ENCODE assay signal across 14 mouse cellular contexts in the genomic region with DNA sequence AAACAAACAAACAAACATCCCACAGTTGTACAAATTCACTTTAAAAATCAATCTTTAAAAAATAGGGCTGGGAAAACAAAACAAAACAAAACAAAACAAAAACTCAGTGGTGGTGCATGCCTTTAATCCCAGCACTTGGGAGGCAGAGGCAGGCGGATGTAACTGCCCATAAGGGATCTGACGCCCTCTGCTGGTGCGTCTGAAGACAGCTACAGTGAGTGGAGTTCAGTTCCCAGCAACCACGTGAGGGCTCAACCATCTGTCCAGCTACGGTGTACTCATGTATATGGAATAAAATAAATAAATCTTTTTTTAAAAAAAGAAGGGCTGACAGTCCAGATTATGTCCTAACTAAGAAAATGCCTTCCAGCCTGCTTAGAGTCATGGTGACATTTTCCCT. TPM values are rescaled to one million over a fixed set of nuclear protein-coding genes. Genes with fewer than 3 reads are reported as not detected.
DNase-seq lines count a peak whose midpoint lies in the region; ATAC-seq and TF ChIP-seq lines count a peak whose summit lies in the region.
"Had no signal": no experiment of that assay in that cellular context is flagged by ENCODE, and none has a peak within 500 bp of the region (broad histone marks: within the 10 kb centered on the region; RNA-seq: fewer than 3 reads in every experiment).

No protein-coding gene starts in this region.

- H3K4me3 ChIP-seq in lung, adult 2 months (replicated peaks; ENCODE audit: extremely low read depth, low read depth, low read length) = no peak overlapping the region
- no peak overlapping the region for H3K4me3 ChIP-seq in ES-E14 (ENCODE audit: insufficient read depth in 1 of 2, low read depth in 1 of 2, low read length in 2 of 2, poor library complexity in 1 of 2, severe bottlenecking in 1 of 2)
- no peak overlapping the region for H3K4me3 ChIP-seq in midbrain, embryonic 10.5 days
- H3K4me3 ChIP-seq: heart, embryonic 13.5 days; kidney, embryonic 15.5 days; midbrain, embryonic 15.5 days had no signal

- no peaks in the 10 kb centered on the region for H3K4me1 ChIP-seq in lung, adult 2 months (ENCODE audit: control insufficient read depth, insufficient read depth, low read length)
- H3K4me1 ChIP-seq in ES-E14 (ENCODE audit: control insufficient read depth in 2 of 2, insufficient read depth in 2 of 2, low read length in 2 of 2, poor library complexity in 1 of 2) = no peaks in the 10 kb centered on the region
- H3K4me1 ChIP-seq in midbrain, embryonic 10.5 days = no peaks in the 10 kb centered on the region
- H3K4me1 ChIP-seq: heart, embryonic 13.5 days; kidney, embryonic 15.5 days; midbrain, embryonic 15.5 days had no signal

- H3K9ac ChIP-seq in ES-E14 (ENCODE audit: insufficient read depth, low read depth, low read length, poor library complexity, severe bottlenecking) = no peak overlapping the region
- H3K9ac ChIP-seq: heart, embryonic 13.5 days; kidney, embryonic 15.5 days; midbrain, embryonic 15.5 days had no signal

- no peak overlapping the region for H3K27ac ChIP-seq in ES-E14 (ENCODE audit: insufficient read depth, low read depth, low read length, poor library complexity, severe bottlenecking)
- no peak overlapping the region for H3K27ac ChIP-seq in midbrain, embryonic 10.5 days (replicated peaks)
- H3K27ac ChIP-seq: heart, embryonic 13.5 days; kidney, embryonic 15.5 days; midbrain, embryonic 15.5 days had no signal

- H3K9me3 ChIP-seq in ES-E14 (ENCODE audit: control insufficient read depth, insufficient read depth, low read depth, low read length) = no peaks in the 10 kb centered on the region
- no peaks in the 10 kb centered on the region for H3K9me3 ChIP-seq in midbrain, embryonic 10.5 days (replicated peaks)
- H3K9me3 ChIP-seq: heart, embryonic 13.5 days; kidney, embryonic 15.5 days; midbrain, embryonic 15.5 days had no signal

- WGBS in lung, adult 2 months = 68% methylated on average over 5 of the region's 5 CpGs
- WGBS in midbrain, embryonic 10.5 days = 64% methylated on average over 5 of the region's 5 CpGs

- no peak for DNase-seq in lung, adult 2 months
- DNase-seq in lung, postnatal 10 days = no peak
- peak; percentile 35 for DNase-seq in ES-E14 (ENCODE audit: low read depth, low spot score)
- DNase-seq in thymus, postnatal 14 days = peak; percentile 30
- DNase-seq in cerebellum, adult 9-11 months = no peak
- DNase-seq in layer of hippocampus, adult 8-10 months (ENCODE audit: low spot score in 2 of 2) = no peak
- no peak for DNase-seq in midbrain, embryonic 10.5 days (ENCODE audit: low spot score)
- DNase-seq: cerebellum, postnatal 36 days; left cerebral cortex, postnatal 4 days had no signal

- peaks cover 5% of the 10 kb centered on the region; the same call in 1 of the 2 replicates for H3K36me3 ChIP-seq in ES-E14 (ENCODE audit: control insufficient read depth, insufficient read depth, low read length, poor library complexity, severe bottlenecking)
- H3K36me3 ChIP-seq in midbrain, embryonic 10.5 days = peaks cover 21% of the 10 kb centered on the region

- no peak for TF ChIP-seq POLR2A in lung, adult 2 months (IDR thresholded peaks at IDR 0.05; ENCODE audit: borderline replicate concordance, extremely low read depth, low read depth, low read length)

- in situ Hi-C loops in ES-E14 (cut with MboI; ENCODE audit: low sequenced_read_pairs in 2 of 2, unreplicated experiment in 2 of 2) = no loop called here

- ATAC-seq in inflammation-experienced regulatory T-cells, adult 6 months = peak; percentile 63
- ATAC-seq: forebrain, embryonic 16.5 days; midbrain, embryonic 15.5 days had no signal

- no peaks in the 10 kb centered on the region for H3K27me3 ChIP-seq in midbrain, embryonic 10.5 days (ENCODE audit: low read depth, poor library complexity, severe bottlenecking)
- H3K27me3 ChIP-seq: heart, embryonic 13.5 days; kidney, embryonic 15.5 days; midbrain, embryonic 15.5 days had no signal

- TF ChIP-seq CTCF in lung, adult 2 months (IDR thresholded peaks at IDR 0.05; ENCODE audit: insufficient read depth, low read length) = peak; percentile 24; the same call in 1 of the 2 replicates

TF ChIP-seq in ES-E14, 5 proteins besides CTCF, POLR2A, EP300 and RAD21:
- no peak for TF ChIP-seq CHD2 (IDR thresholded peaks at IDR 0.05; ENCODE audit: low read depth, low read length)
TF ChIP-seq in ES-E14: peak in this region for 0.

RNA-seq across cellular contexts. Expression of gene Gemin2, which starts 18.9 kb away (rescaled TPM):
- 1.9 and 2.9 TPM in 2 replicates for polyA plus RNA-seq in lung, adult 2 months (2012; rRNA removed)
- 21.7 and 24.5 TPM in 2 replicates for total RNA-seq in ES-E14 (2012; rRNA removed)
- 10 to 100 TPM; 38.4 to 43.3 (median 39.6) TPM for polyA plus RNA-seq in inflammation-experienced regulatory T-cells, adult 6 months (2017; shearing (Covaris generic))
- total RNA-seq in layer of hippocampus, adult 8-10 months (2022) = 1 to 10 TPM; 6.8 to 9.9 (median 9.1) TPM
- polyA plus RNA-seq in midbrain, embryonic 10.5 days (2016; fragmentation: Nextera tagmentation; extraction: Ambion mirVana) = 35.8 and 36.8 TPM in 2 replicates

RNA-seq across cellular contexts. Expression of gene Sec23a, which starts 20.3 kb away (rescaled TPM):
- 8.6 and 13.0 TPM in 2 replicates for polyA plus RNA-seq in lung, adult 2 months (2012; rRNA removed)
- total RNA-seq in ES-E14 (2012; rRNA removed) = 30.5 and 37.7 TPM in 2 replicates
- polyA plus RNA-seq in inflammation-experienced regulatory T-cells, adult 6 months (2017; shearing (Covaris generic)) = 10 to 100 TPM; 30.8 to 34.0 (median 32.3) TPM
- 100 to 1,000 TPM in 2 of 4 experiments, 10 to 100 TPM in 2; 90.2 to 114 (median 101) TPM for total RNA-seq in layer of hippocampus, adult 8-10 months (2022)
- 62.2 and 71.7 TPM in 2 replicates for polyA plus RNA-seq in midbrain, embryonic 10.5 days (2016; fragmentation: Nextera tagmentation; extraction: Ambion mirVana)

RNA-seq across cellular contexts. Expression of gene Trappc6b, which starts 29.2 kb away (rescaled TPM):
- 87.9 and 113 TPM in 2 replicates for polyA plus RNA-seq in lung, adult 2 months (2012; rRNA removed)
- total RNA-seq in ES-E14 (2012; rRNA removed) = 35.8 and 44.1 TPM in 2 replicates
- polyA plus RNA-seq in inflammation-experienced regulatory T-cells, adult 6 months (2017; shearing (Covaris generic)) = 100 to 1,000 TPM in 2 of 3 experiments, 10 to 100 TPM in 1; 70.3 to 103 (median 103) TPM
- total RNA-seq in layer of hippocampus, adult 8-10 months (2022) = 100 to 1,000 TPM; 101 to 109 (median 106) TPM
- polyA plus RNA-seq in midbrain, embryonic 10.5 days (2016; fragmentation: Nextera tagmentation; extraction: Ambion mirVana) = 71.4 and 81.9 TPM in 2 replicates

RNA-seq across cellular contexts. Expression of gene Pnn, which starts 34.6 kb away (rescaled TPM):
- 12.4 and 18.6 TPM in 2 replicates for polyA plus RNA-seq in lung, adult 2 months (2012; rRNA removed)
- total RNA-seq in ES-E14 (2012; rRNA removed) = 46.4 and 54.1 TPM in 2 replicates
- polyA plus RNA-seq in inflammation-experienced regulatory T-cells, adult 6 months (2017; shearing (Covaris generic)) = 100 to 1,000 TPM in 2 of 3 experiments, 10 to 100 TPM in 1; 95.0 to 156 (median 100) TPM
- total RNA-seq in layer of hippocampus, adult 8-10 months (2022) = 10 to 100 TPM; 44.1 to 62.6 (median 55.0) TPM
- 112 and 114 TPM in 2 replicates for polyA plus RNA-seq in midbrain, embryonic 10.5 days (2016; fragmentation: Nextera tagmentation; extraction: Ambion mirVana)

Comparison
In these comparisons a context has a peak if more than half of its experiments do, and no peak if none do; other contexts are left out.
1. DNase-seq: peak in ES-E14 (single experiment) and thymus, postnatal 14 days (single experiment); none in lung, adult 2 months (single experiment), lung, postnatal 10 days (single experiment), cerebellum, adult 9-11 months (single experiment), layer of hippocampus, adult 8-10 months (0 of 2) and midbrain, embryonic 10.5 days (single experiment).